Mouse (Mus musculus) midbrain, postnatal 0 days (tissue): ENCODE measurements around the gene Rere. TPM values are rescaled to one million over a fixed set of nuclear protein-coding genes. Genes with fewer than 3 reads are reported as not detected.

ENCODE experiments used
- ATAC-seq: fragments of 200-750 bp; cut with Nextera tagmentation; 2 replicates; pipeline ENCODE4 v1.8.0; 2017; ENCODE audit warnings: moderate number of reproducible peaks, mild to moderate bottlenecking, moderate TSS enrichment, moderate library complexity; ENCODE audit not compliant: low FRiP score
- DNase-seq: peaks from one replicate; pipeline ENCODE4 v3.0.0-alpha.2; 2015; ENCODE audit warnings: low spot score
- H3K27ac ChIP-seq: fragments of 300-500 bp; sonication (generic); 2 replicates; pipeline ENCODE4 v1.5.1; 2014; ENCODE audit warnings: low read depth, mild to moderate bottlenecking, low read length, mixed read lengths
- H3K27me3 ChIP-seq: fragments of 300-500 bp; sonication (generic); 2 replicates; pipeline ENCODE4 v1.6.1; 2014; ENCODE audit warnings: low read length, control low read depth, mixed read lengths; ENCODE audit not compliant: insufficient read depth
- H3K36me3 ChIP-seq: fragments of 300-500 bp; sonication (generic); 2 replicates; pipeline ENCODE4 v1.6.1; 2014; ENCODE audit warnings: low read length, control low read depth, mixed read lengths; ENCODE audit not compliant: insufficient read depth
- H3K4me1 ChIP-seq: fragments of 300-500 bp; sonication (generic); 2 replicates; pipeline ENCODE4 v1.6.1; 2014; ENCODE audit warnings: mild to moderate bottlenecking, control low read depth, antibody characterized with exemption, low read length, mixed read lengths; ENCODE audit not compliant: insufficient read depth
- H3K4me2 ChIP-seq: fragments of 300-500 bp; sonication (generic); 2 replicates; pipeline ENCODE4 v1.6.1; 2014; ENCODE audit warnings: low read depth, mild to moderate bottlenecking, low read length, mixed read lengths; ENCODE audit not compliant: poor library complexity, severe bottlenecking
- H3K4me3 ChIP-seq: fragments of 300-500 bp; sonication (generic); 2 replicates; pipeline ENCODE4 v1.5.1; 2014; ENCODE audit warnings: low read depth, mild to moderate bottlenecking, low read length, moderate library complexity
- H3K9ac ChIP-seq: fragments of 300-500 bp; sonication (generic); replicated peaks from 2 replicates; pipeline ENCODE4 v1.6.1; 2014; ENCODE audit warnings: mild to moderate bottlenecking, low read length, moderate library complexity, mixed read lengths; ENCODE audit not compliant: poor library complexity, severe bottlenecking
- H3K9me3 ChIP-seq: fragments of 300-500 bp; sonication (generic); 2 replicates; pipeline ENCODE4 v1.6.1; 2016; ENCODE audit warnings: low read length, control low read depth
- CTCF ChIP-seq: IDR thresholded peaks from 2 replicates; pipeline ENCODE4 v1.5.1; 2016; ENCODE audit warnings: antibody characterized with exemption, mild to moderate bottlenecking
- WGBS: fragments of 180-500 bp; shearing (Covaris S2); extraction: QIAGEN DNeasy Blood & Tissue Kit; methylation state at CpG from one replicate; pipeline ENCODE4 v1.1.7; 2014; 5-methylcytosine and 5-hydroxymethylcytosine counted together
- polyA plus RNA-seq: library from polyadenylated mRNA; unstranded; fragments of >200 nt; fragmentation: Nextera tagmentation; extraction: Ambion mirVana; gene quantifications from 2 replicates; pipeline ENCODE4 v1.2.1, GENCODE M21; 2015
- total RNA-seq: library from RNA; depleted of rRNA; stranded (reverse); fragments of >200 nt; gene quantifications from 2 replicates; pipeline ENCODE4 v1.2.3, GENCODE M21; 2014

Gene Rere
- total and polyA plus RNA-seq, 2 experiments from 2014 or later = 22.7 to 36.8 TPM

DNA sequence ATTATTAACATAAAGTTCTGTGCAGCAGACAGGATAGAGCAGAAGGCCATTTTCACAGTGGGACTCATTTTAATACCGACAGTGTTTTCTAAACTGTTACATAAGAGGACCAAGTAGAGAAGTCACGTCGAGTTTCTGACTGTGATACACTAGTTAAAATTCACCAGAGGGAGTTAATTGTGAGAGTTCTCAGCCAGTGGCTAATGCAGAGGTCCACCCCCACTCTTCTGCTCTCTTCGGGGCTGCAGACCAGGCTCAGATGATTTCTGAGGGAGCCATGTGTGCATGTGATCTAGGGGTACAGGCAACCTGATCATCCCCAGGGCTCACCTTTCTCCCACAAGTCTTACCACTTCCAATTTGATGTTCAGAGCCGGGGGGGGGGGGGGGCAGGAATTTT lies 281.8 kb downstream of the Rere start:
- Histone ChIP-seq H3K4me3 (no peak overlapping the region), H3K4me2 (no peak overlapping the region), H3K27ac (no peak overlapping the region)

DNA sequence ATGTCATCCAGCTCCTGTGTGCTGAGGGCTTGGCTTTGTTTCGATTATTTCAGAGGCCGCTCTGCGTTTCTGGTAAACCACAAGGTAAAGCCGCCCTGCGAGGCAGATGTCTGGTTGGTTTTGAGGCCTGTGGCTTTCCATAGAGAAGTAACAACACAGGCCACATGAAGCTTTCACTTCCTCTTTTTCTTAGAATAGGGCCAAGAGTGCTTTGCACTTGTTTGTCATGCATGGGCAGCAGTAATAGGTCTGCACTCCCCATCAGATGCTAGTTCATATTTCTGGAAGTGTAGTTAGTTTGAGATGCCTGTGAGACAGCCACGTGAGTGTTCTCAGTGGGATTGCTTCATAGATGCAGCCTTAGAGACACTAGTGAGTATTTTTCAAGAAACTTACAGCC lies 284.7 kb downstream of the Rere start:
- H3K9me3 ChIP-seq = no peaks in the 10 kb centered on the region
- DNase-seq = no peak
- no peak for ATAC-seq
- TF ChIP-seq CTCF = no peak
- no peaks in the 10 kb centered on the region for H3K27me3 ChIP-seq
- H3K27ac ChIP-seq = no peak overlapping the region
- 84% methylated on average over 6 of the region's 6 CpGs for WGBS
- no peaks in the 10 kb centered on the region; the same call in 1 of the 2 replicates for H3K36me3 ChIP-seq
- H3K4me2 ChIP-seq = no peak overlapping the region
- H3K4me3 ChIP-seq = no peak overlapping the region
- peaks cover 10% of the 10 kb centered on the region; the same call in 1 of the 2 replicates for H3K4me1 ChIP-seq
- no peak overlapping the region for H3K9ac ChIP-seq

More for the DNA sequence above, 281.8 kb downstream of the Rere start:
- no peaks in the 10 kb centered on the region for H3K4me1 ChIP-seq
- ATAC-seq (no peak), DNase-seq (no peak)
- H3K36me3 ChIP-seq = no peaks in the 10 kb centered on the region; the same call in 1 of the 2 replicates
- H3K27me3 ChIP-seq = no peaks in the 10 kb centered on the region
- 24% methylated on average over 5 of the region's 5 CpGs for WGBS
- TF ChIP-seq CTCF = no peak
- H3K9me3 ChIP-seq = no peaks in the 10 kb centered on the region
- no peak overlapping the region for H3K9ac ChIP-seq

DNA sequence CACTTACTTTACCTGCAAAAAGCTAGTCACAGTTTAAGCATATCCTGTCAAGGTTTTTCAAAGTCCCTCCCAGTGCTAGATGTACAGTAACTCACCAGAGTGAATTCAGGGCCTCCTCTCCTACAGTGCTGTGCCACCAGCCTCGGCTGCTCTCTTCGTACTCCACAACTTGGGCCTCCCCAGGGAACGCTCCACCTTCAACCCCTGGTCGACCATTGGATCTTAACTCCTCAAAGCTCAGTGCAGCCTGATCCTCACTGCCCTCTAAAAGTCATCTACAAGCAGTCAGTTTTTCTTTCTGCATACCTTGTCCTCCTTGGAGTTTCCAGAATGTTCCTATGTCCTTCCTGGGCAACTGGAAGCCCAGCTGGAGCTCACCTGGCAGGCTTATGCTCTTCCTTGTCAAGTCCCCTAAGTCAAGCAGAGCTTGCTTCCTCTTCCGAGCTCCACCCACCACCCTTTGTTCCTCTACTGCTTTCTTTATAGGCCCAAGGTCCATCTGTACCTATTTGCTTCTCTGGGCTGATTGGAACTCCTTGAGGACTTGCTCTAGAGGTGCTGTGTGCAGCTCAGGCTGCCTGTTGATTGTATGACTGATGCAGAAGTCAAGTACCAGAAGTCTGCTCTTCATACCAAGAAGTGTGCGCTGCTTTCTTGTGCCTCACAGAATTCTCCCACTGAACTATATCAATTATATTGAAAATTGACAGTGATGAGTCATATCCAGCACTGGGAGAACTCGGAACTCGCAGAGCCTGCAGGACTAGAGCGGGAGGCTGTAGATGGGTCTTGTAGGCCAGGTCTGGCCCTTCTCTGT lies 287.1 kb downstream of the Rere start:
- Histone ChIP-seq H3K4me2 (peak overlapping the region; percentile 92), H3K4me1 (peaks cover 14% of the 10 kb centered on the region; the same call in 1 of the 2 replicates), H3K9ac (peak overlapping the region; percentile 82), H3K4me3 (peak overlapping the region; percentile 70), H3K9me3 (no peaks in the 10 kb centered on the region), H3K27ac (peak overlapping the region; percentile 88), H3K27me3 (no peaks in the 10 kb centered on the region), H3K36me3 (no peaks in the 10 kb centered on the region)
- no peak for DNase-seq
- TF ChIP-seq CTCF = no peak
- 37% methylated on average over 9 of the region's 9 CpGs for WGBS
- peak; percentile 25; the same call in 1 of the 2 replicates for ATAC-seq

DNA sequence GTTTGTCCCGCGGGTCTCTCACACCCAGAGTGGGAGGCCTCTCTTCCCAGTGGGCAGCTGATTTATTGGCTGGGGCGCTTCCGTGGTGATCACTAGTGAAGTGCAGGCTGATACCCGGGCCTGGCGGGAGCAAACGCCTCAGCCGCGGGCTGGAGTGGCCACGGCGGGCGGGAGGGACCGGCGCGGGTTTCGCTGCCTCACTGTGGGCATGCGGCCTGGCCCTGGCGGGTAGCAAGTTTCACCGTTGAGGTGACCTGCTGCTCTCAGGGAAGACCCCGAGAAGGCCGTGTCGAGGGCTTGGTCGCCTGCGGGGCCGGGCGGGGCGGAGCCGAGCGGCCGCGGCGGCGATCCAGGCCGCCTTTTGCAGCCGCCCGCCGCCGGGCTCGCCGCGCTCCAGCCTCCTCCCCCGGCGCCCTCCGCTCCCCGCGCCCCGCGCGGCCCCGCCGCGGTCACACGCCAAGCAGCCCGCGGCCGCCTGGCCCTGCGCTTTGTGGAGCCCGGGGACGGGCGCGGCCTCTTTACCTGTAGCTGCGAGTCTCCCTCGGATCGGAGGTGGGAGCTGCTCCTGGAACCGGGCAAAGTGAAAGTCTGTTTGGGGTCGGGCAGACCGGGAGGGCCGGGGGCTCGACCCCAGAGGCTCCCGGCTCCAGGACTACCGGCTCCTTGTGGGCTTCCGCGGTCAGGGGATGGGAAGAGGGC lies 287.8 kb downstream of the Rere start:
- Histone ChIP-seq H3K4me3 (peak overlapping the region; percentile 70), H3K9ac (peak overlapping the region; percentile 82), H3K4me2 (peak overlapping the region; percentile 92), H3K9me3 (no peaks in the 10 kb centered on the region), H3K36me3 (no peaks in the 10 kb centered on the region), H3K27ac (peak overlapping the region; percentile 88), H3K4me1 (peaks cover 14% of the 10 kb centered on the region; the same call in 1 of the 2 replicates), H3K27me3 (no peaks in the 10 kb centered on the region)
- DNase-seq = peak; percentile 74
- 0% methylated on average over 43 of the region's 73 CpGs for WGBS
- no peak for TF ChIP-seq CTCF
- ATAC-seq = peak; percentile 92

DNA sequence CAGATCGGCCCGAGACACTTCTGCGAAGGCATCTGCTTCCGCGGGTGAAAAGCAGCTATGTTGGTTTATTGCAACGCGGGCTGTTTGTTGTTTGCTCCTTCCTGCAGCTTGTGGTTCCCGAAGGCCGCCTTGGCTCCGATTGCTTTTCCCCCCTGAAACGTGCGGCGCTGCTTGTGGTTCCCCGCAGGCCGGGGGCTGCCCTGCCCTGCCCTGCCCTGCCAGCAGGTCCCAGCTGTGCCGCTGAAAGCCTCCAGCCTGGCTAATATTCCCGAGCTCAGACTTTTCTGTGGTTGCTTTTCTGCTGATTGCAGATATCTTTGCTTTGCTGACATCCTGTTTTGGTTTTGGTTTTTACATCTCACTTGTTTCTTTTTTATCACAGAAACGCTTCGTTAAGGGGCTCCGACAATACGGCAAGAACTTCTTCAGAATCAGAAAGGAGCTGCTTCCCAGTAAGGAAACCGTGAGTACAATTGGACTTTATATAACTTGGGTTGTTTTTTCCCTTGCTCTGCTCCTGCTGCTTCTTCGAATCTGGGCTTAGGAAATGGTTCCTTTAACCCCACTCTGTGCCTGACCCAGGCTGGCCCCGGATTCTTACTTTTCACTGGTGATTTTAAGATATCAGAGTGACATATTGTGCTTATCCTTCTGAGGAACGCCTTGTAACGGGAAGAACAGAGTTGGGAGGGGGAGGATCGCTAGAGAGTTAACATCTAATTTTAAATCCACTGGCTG lies 288.6 kb downstream of the Rere start:
- Histone ChIP-seq H3K27ac (peak overlapping the region; percentile 88), H3K36me3 (no peaks in the 10 kb centered on the region), H3K27me3 (no peaks in the 10 kb centered on the region), H3K4me2 (peak overlapping the region; percentile 92), H3K4me3 (peak overlapping the region; percentile 70), H3K9me3 (no peaks in the 10 kb centered on the region), H3K9ac (peak overlapping the region; percentile 82), H3K4me1 (peaks cover 14% of the 10 kb centered on the region; the same call in 1 of the 2 replicates)
- WGBS = under 1% methylated on average over 27 of the region's 27 CpGs
- 0 out of 2 replicates have a peak, but pooled peaks have one; percentile 32 for ATAC-seq
- TF ChIP-seq CTCF = no peak
- peak; percentile 56 for DNase-seq
